Mouse (Mus musculus) MEL (cell line): Measurements from ENCODE around the gene Tmed9. TPM values are rescaled to one million over a fixed set of nuclear protein-coding genes. Genes with fewer than 3 reads are reported as not detected.

Experiments
- DNase-seq: peaks from one replicate; pipeline ENCODE4 v3.0.0; 2011; ENCODE audit warnings: low read depth, low spot score
- H3K27ac ChIP-seq: 2 replicates; pipeline ENCODE4 v1.5.1; 2012; ENCODE audit warnings: low read depth, mild to moderate bottlenecking, control low read depth, low read length, moderate library complexity; ENCODE audit not compliant: control insufficient read depth
- H3K27me3 ChIP-seq, 2 experiments: fragments of 150-350 bp in 1 of 2; sonication (generic) in 1 of 2; 2 replicates each; pipeline ENCODE4 v1.6.1; 2012; ENCODE audit warnings: low read length in 2 of 2, mild to moderate bottlenecking in 2 of 2, improper control_type of control experiment in 1 of 2, moderate library complexity in 1 of 2; ENCODE audit not compliant: insufficient read depth in 2 of 2, control insufficient read depth in 1 of 2
- H3K36me3 ChIP-seq, 2 experiments: 2 replicates each; pipeline ENCODE4 v1.6.1; 2012 to 2014; ENCODE audit warnings: low read length in 2 of 2, improper control_type of control experiment in 1 of 2, inconsistent platforms in 1 of 2, mild to moderate bottlenecking in 1 of 2; ENCODE audit not compliant: insufficient read depth in 2 of 2, control insufficient read depth in 1 of 2
- H3K4me1 ChIP-seq, 2 experiments: fragments of 150-350 bp in 1 of 2; sonication (generic) in 1 of 2; 2 replicates each; pipeline ENCODE4 v1.6.1; 2012; ENCODE audit warnings: low read length in 2 of 2, improper control_type of control experiment in 1 of 2, mild to moderate bottlenecking in 1 of 2; ENCODE audit not compliant: insufficient read depth in 2 of 2, control insufficient read depth in 1 of 2
- H3K4me3 ChIP-seq, 2 experiments: fragments of 150-350 bp in 1 of 2; sonication (generic) in 1 of 2; 2 replicates each; pipeline ENCODE4 v1.5.1; 2012; ENCODE audit warnings: low read depth in 2 of 2, low read length in 2 of 2, mild to moderate bottlenecking in 2 of 2, moderate library complexity in 2 of 2, control low read depth in 1 of 2, improper control_type of control experiment in 1 of 2; ENCODE audit not compliant: control insufficient read depth in 1 of 2, insufficient read depth in 1 of 2
- H3K79me2 ChIP-seq: 2 replicates; pipeline ENCODE4 v1.6.1; 2012; ENCODE audit warnings: mild to moderate bottlenecking, low read length, moderate library complexity; ENCODE audit not compliant: control insufficient read depth, poor library complexity, insufficient read depth
- H3K9ac ChIP-seq: 2 replicates; pipeline ENCODE4 v1.6.1; 2012; ENCODE audit warnings: low read depth, mild to moderate bottlenecking, control low read depth, low read length, moderate library complexity; ENCODE audit not compliant: control insufficient read depth, poor library complexity, severe bottlenecking
- H3K9me3 ChIP-seq: fragments of 150-350 bp; sonication (generic); replicated peaks from 2 replicates; pipeline ENCODE4 v1.6.1; 2012; ENCODE audit warnings: mild to moderate bottlenecking, low read length, improper control_type of control experiment, moderate library complexity; ENCODE audit not compliant: insufficient read depth
- CHD1 ChIP-seq: IDR thresholded peaks from 2 replicates; pipeline ENCODE4 v1.6.1; 2012; ENCODE audit warnings: low read depth, mild to moderate bottlenecking, inconsistent platforms, low read length, improper control_type of control experiment
- CHD2 ChIP-seq: IDR thresholded peaks from 2 replicates; pipeline ENCODE4 v1.6.1; 2011; ENCODE audit warnings: low read length, improper control_type of control experiment
- CTCF ChIP-seq, 3 experiments: IDR thresholded peaks in 2 of 3; conservative IDR thresholded peaks in 1 of 3; 2 replicates each; pipeline ENCODE4 v1.5.1; 2011 to 2012; ENCODE audit warnings: low read length in 3 of 3, low read depth in 2 of 3, mild to moderate bottlenecking in 2 of 3, improper control_type of control experiment in 1 of 3, inconsistent platforms in 1 of 3, mixed read lengths in 1 of 3, moderate library complexity in 1 of 3; ENCODE audit not compliant: control insufficient read depth in 1 of 3, insufficient read depth in 1 of 3, poor library complexity in 1 of 3, severe bottlenecking in 1 of 3
- ELF1 ChIP-seq: IDR thresholded peaks from 2 replicates; pipeline ENCODE4 v1.6.1; 2014; ENCODE audit warnings: low read depth, mild to moderate bottlenecking, inconsistent platforms, low read length, improper control_type of control experiment, moderate library complexity
- ETS1 ChIP-seq: IDR thresholded peaks from 2 replicates; pipeline ENCODE4 v1.6.1; 2012; ENCODE audit warnings: low read depth, mild to moderate bottlenecking, inconsistent platforms, low read length, improper control_type of control experiment, moderate library complexity
- GATA1 ChIP-seq: IDR thresholded peaks from 2 replicates; pipeline ENCODE4 v1.6.1; 2011; ENCODE audit warnings: low read depth, low read length, improper control_type of control experiment
- KAT2A ChIP-seq: conservative IDR thresholded peaks from 2 replicates; pipeline ENCODE4 v1.6.1; 2012; ENCODE audit warnings: low read depth, low read length, improper control_type of control experiment, inconsistent platforms
- MAFK ChIP-seq: IDR thresholded peaks from 2 replicates; pipeline ENCODE4 v1.6.1; 2011; ENCODE audit warnings: low read depth, mild to moderate bottlenecking, low read length, improper control_type of control experiment, borderline replicate concordance
- MAX ChIP-seq: IDR thresholded peaks from 2 replicates; pipeline ENCODE4 v1.6.1; 2011; ENCODE audit warnings: low read length, improper control_type of control experiment
- POLR2AphosphoS2 ChIP-seq: IDR thresholded peaks from 2 replicates; pipeline ENCODE4 v1.6.1; 2011; ENCODE audit warnings: low read length, improper control_type of control experiment
- SIN3A ChIP-seq: IDR thresholded peaks from 2 replicates; pipeline ENCODE4 v1.6.1; 2012; ENCODE audit warnings: low read length, improper control_type of control experiment, inconsistent platforms
- SMC3 ChIP-seq: IDR thresholded peaks from 2 replicates; pipeline ENCODE4 v1.6.1; 2011; ENCODE audit warnings: low read depth, low read length, improper control_type of control experiment
- TAL1 ChIP-seq: IDR thresholded peaks from 2 replicates; pipeline ENCODE4 v1.6.1; 2012; ENCODE audit warnings: mild to moderate bottlenecking, inconsistent platforms, low read length, moderate library complexity, mixed read lengths
- TBP ChIP-seq: IDR thresholded peaks from 2 replicates; pipeline ENCODE4 v1.8.0; 2011; ENCODE audit warnings: low read depth, low read length, improper control_type of control experiment
- TCF12 ChIP-seq: IDR thresholded peaks from 2 replicates; pipeline ENCODE4 v1.6.1; 2014; ENCODE audit warnings: low read depth, mild to moderate bottlenecking, inconsistent platforms, low read length, improper control_type of control experiment, moderate library complexity
- USF1 ChIP-seq: IDR thresholded peaks from 2 replicates; pipeline ENCODE4 v1.6.1; 2014; ENCODE audit warnings: low read depth, mild to moderate bottlenecking, inconsistent platforms, low read length, improper control_type of control experiment, moderate library complexity
- USF2 ChIP-seq, 2 experiments: IDR thresholded peaks; 2 replicates each; pipeline ENCODE4 v1.6.1; 2011 to 2012; ENCODE audit warnings: improper control_type of control experiment in 2 of 2, low read length in 2 of 2, borderline replicate concordance in 1 of 2, inconsistent platforms in 1 of 2, low read depth in 1 of 2, mild to moderate bottlenecking in 1 of 2; ENCODE audit not compliant: insufficient read depth in 1 of 2
- ZMIZ1 ChIP-seq: IDR thresholded peaks from 2 replicates; pipeline ENCODE4 v1.6.1; 2012; ENCODE audit warnings: low read depth, mild to moderate bottlenecking, inconsistent platforms, low read length, improper control_type of control experiment, moderate library complexity
- polyA plus RNA-seq, 2 experiments: library from polyadenylated mRNA; stranded (reverse) in 1 of 2; unstranded in 1 of 2; fragments of >175 nt in 1 of 2; fragments of >200 nt in 1 of 2; gene quantifications; 2 replicates each; pipeline versions ENCODE4 v1.2.1 to v1.2.4; 2012; ENCODE audit warnings: low replicate concordance in 2 of 2, low read depth in 1 of 2; ENCODE audit not compliant: insufficient read length in 2 of 2, insufficient read depth in 1 of 2, missing spikeins in 1 of 2
- total RNA-seq: library from RNA; depleted of rRNA; stranded (reverse); fragments of 300-350 nt; gene quantifications from 2 replicates; pipeline ENCODE4 v1.2.3, GENCODE M21; 2012

Gene Tmed9
- total and polyA plus RNA-seq, 3 experiments, result 218 to 222 TPM; not detected in 1

DNA sequence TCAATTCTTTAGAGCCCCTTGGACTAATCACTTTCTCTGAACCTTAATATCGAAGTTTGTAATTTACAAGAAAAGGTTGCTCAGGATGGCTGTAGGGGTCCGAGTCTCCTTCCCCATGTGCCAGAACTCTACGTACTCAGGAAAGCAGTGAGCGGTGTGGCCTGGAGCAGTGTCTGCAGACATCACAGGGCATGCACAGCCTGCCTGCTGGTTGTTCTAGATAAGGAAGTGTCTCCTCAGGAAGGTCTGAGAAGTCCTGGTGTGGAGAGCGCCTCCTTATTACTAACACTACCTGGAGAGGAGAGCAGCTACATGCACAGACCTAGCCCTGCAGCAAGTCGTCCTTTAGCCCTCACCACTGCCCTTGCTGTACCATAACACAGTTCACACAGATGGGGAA is 28.7 kb upstream of the Tmed9 start:
- Histone ChIP-seq H3K9me3 (no peaks in the 10 kb centered on the region), H3K4me3 (no peak overlapping the region), H3K27me3 (no peaks in the 10 kb centered on the region), H3K36me3 (peaks cover 0 to 2% of the 10 kb centered on the region in 2 experiments; a peak in 1 of 4 replicates)
- DNase-seq, result no peak
- TF ChIP-seq ZMIZ1 (no peak), CTCF (IDR thresholded peaks at IDR 0.05 in 2 of 3, conservative IDR thresholded peaks at IDR 0.05 in 1 of 3; ENCODE audit: control insufficient read depth in 1 of 3, insufficient read depth in 1 of 3, low read depth in 2 of 3, low read length in 3 of 3, poor library complexity in 1 of 3, severe bottlenecking in 1 of 3) (no peak), SMC3 (no peak), TAL1 (peak; percentile 70), TCF12 (no peak)
- TF ChIP-seq, all 39 proteins: peak for 1
- no peak overlapping the region for H3K9ac ChIP-seq
- H3K79me2 ChIP-seq, result no peaks in the 10 kb centered on the region
- no peaks in the 10 kb centered on the region for H3K4me1 ChIP-seq
- H3K27ac ChIP-seq, result no peak overlapping the region

DNA sequence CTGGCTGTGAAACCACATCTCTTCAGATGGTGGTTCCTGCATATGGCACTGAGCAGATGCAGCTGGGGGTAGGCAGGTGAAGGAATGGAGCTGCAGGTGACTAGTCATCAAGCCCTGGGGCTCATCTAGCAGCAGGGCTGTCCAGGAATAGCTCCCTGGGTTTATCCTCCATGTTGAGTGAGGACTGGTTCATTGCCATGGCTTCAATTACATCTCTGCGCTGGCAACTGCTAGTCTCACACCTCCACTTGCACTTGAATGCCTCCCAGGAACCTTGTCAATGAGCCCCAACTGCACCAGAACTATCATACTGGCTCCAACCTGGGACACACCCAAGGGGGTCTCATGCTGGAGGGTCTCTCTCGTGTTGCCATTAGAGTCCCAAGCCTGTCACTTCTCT is 25.6 kb upstream of the Tmed9 start:
- H3K27ac ChIP-seq, result no peak overlapping the region
- H3K27me3 ChIP-seq, result no peaks in the 10 kb centered on the region
- H3K79me2 ChIP-seq, result no peaks in the 10 kb centered on the region
- no peak for DNase-seq
- H3K9me3 ChIP-seq, result no peaks in the 10 kb centered on the region
- TF ChIP-seq SMC3, result no peak
- TF ChIP-seq MAX, result no peak
- TF ChIP-seq KAT2A, result no peak
- TF ChIP-seq USF1, result no peak
- TF ChIP-seq CHD2, result no peak
- no peak for TF ChIP-seq ELF1
- TF ChIP-seq MAFK, result no peak
- TF ChIP-seq POLR2AphosphoS2, result no peak
- TF ChIP-seq GATA1, result no peak
- no peaks in the 10 kb centered on the region for H3K4me1 ChIP-seq
- H3K9ac ChIP-seq, result no peak overlapping the region
- H3K4me3 ChIP-seq, result no peak overlapping the region
- no peaks in the 10 kb centered on the region; a peak in 1 of 4 replicates for H3K36me3 ChIP-seq

DNA sequence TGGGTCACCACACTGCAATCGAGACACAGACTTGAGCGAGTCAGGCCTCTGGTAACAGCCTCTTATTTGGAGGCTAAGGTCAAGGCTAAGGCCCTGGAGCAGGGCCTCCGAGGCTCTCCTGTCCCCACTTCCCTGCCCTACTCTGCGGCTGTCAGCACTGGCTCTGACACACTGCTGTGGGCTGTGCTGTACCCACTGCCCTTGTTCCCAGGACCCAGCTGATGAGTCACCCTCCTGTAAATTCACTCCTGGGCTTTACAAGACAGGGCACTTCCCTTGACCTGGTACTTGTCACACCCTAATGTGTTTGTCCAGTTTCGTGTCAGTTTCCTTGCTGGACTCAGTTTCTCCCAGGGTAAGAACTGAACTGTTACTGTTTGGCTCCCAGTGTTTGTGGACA is 25.1 kb upstream of the Tmed9 start:
- no peaks in the 10 kb centered on the region for H3K79me2 ChIP-seq
- TF ChIP-seq USF1, result no peak
- TF ChIP-seq CHD2, result no peak
- no peak for TF ChIP-seq CTCF (IDR thresholded peaks at IDR 0.05 in 2 of 3, conservative IDR thresholded peaks at IDR 0.05 in 1 of 3; ENCODE audit: control insufficient read depth in 1 of 3, insufficient read depth in 1 of 3, low read depth in 2 of 3, low read length in 3 of 3, poor library complexity in 1 of 3, severe bottlenecking in 1 of 3)
- TF ChIP-seq CHD1, result no peak
- no peak for TF ChIP-seq USF2 (IDR thresholded peaks at IDR 0.05; ENCODE audit: borderline replicate concordance in 1 of 2, insufficient read depth in 1 of 2, low read depth in 1 of 2, low read length in 2 of 2)
- no peak for TF ChIP-seq MAX
- TF ChIP-seq TBP, result no peak
- no peak for TF ChIP-seq SIN3A
- no peak for TF ChIP-seq ETS1
- TF ChIP-seq, all 39 proteins: peak for 0
- DNase-seq, result no peak
- H3K36me3 ChIP-seq, result no peaks in the 10 kb centered on the region; a peak in 1 of 4 replicates
- H3K4me3 ChIP-seq, result no peak overlapping the region
- no peak overlapping the region for H3K9ac ChIP-seq
- no peaks in the 10 kb centered on the region for H3K27me3 ChIP-seq
- no peaks in the 10 kb centered on the region for H3K9me3 ChIP-seq
- H3K4me1 ChIP-seq, result no peaks in the 10 kb centered on the region
- H3K27ac ChIP-seq, result no peak overlapping the region
